Mouse (Mus musculus): ENCODE data around the gene Resp18. TPM values are rescaled to one million over a fixed set of nuclear protein-coding genes. Genes with fewer than 3 reads are reported as not detected.
"Not testable (repeated sequence)": the region's sequence is repeated elsewhere in the genome, so short reads cannot be mapped to it uniquely, and the experiment has no call there.

Gene Resp18
- total RNA-seq, 2 experiments from 2014 or later = not detected

DNA sequence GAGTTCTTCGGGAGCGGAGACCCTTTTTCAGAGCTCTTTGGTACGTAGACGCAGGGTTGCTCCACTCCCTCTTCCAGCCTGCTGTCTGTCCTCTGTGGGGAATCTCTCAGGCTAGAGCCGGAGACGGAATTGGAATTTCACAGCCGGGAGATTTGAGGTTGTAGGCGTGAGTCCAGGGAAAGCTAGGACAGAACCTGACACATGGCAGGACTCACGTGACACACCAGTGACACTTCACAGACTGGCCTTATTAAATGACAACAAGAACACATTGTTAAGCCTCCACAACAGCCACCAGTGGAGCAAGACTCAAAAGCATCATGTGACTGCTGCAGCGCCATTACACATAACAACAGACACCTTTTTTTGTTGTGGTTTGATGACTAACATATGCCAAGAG is 38.6 kb downstream of the Resp18 start:
- ATAC-seq (replicated peaks; ENCODE audit: poor library complexity, severe bottlenecking) = no peak

DNA sequence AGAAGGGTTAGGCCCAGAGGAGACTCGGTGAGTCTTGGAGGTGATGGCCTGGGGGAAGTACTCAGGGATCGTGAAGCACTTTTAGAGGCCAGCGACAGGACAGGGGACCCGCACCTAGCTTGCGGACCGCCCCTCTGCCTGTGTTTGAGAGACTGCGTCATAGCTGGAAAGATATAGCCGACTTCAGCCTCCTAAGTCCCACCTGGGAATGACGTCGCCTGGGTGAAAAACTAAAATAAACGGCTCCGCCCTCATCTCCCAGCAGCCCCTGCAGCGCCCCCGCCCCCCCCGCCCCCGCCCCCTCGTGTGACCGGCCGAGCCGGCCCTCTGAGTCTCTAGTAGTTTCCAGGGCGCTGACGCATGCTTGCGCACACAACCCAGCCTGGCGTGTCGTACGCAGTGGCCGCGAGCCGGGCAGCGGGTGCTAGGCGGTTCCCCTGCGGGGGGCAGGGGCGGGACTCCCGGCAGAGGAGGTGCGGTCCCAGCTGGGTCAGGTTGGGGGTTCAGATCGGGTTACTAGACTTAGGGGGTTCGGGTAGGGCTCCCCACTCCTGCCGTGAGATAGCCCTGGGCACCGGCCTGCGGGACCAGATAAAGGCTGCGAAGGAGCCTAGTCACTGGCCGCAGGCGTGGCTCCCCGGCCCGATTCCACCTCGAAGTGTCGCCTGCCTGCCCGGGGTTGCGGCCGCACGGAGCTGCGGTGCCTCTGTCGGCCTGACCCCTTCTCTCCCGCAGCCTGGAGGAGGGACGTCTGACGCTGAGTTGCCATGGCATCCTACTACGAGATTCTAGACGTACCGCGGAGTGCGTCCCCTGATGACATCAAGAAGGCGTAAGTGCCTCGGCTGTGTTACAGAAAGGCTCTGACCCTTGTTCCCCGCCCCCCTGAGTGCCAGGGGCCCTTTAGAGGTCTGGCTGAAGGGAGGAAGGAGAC is 41.8 kb downstream of the Resp18 start, which contains the start of gene Dnajb2:
TSS of gene Dnajb2 (plus strand) at position 290 of the 934 bp plus-strand sequence.
- peak; percentile 74 for ATAC-seq (replicated peaks; ENCODE audit: poor library complexity, severe bottlenecking)

DNA sequence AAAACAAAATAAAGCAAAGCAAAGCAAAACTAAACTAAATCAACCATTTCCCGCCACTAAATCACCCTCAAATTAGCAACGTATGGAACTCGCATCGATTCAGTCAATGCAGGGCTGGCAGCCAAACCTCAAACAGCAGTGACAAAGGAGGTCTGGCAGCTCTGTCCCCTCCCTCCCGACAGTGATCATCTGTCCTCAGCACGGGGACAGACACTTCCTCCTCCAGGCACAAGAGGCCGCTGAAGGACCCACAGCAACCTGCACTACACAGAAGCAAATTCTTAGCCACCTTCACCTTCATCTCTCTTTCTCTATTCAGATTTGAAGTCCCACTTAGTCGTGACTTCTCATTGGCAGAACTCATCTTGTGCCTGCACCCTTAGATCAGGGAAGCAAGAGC is 43.6 kb downstream of the Resp18 start:
- peak; percentile 69 for ATAC-seq (replicated peaks; ENCODE audit: poor library complexity, severe bottlenecking)

DNA sequence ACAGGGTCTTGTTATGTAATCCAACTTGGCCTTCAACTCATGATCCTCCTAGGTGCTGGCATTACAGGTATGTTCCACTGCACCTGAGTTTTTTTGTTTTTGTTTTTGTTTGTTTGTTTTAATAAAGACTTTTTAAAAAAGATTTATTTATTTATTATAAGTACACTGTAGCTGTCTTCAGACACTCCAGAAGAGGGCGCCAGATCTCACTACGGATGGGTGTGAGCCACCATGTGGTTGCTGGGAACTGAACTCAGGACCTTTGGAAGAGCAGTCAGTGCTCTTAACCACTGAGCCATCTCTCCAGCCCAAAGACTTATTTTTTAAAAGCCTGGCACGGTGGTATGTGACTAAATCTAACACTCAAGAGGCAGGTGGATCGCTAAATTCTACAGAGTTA is 45.7 kb downstream of the Resp18 start:
- not testable (repeated sequence) for ATAC-seq (replicated peaks; ENCODE audit: poor library complexity, severe bottlenecking)

DNA sequence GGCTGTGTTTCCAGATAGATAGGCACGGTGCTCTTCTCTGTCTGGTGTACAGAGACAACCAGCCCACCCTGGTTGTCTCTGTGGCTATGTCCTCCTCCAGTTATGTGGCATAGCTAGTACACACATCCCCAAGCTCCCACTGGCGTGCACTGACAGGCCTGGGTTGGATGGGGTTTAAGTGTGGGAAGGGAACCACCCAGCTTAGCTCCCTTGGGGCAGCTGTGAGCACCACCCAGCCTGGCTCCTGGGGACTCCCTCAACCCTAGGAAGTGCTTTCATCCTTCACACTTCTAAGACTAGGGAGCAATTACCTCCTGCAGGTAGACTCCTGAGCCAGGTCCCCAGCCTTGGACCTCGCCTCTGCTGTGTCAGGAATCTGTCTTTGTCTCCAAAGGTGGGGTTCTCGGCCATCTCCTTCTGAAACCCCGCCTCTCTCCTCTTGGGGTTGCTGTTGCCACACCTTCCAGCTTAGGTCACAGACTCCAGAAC is 46.5 kb downstream of the Resp18 start, which contains the start of gene A630095N17Rik:
TSS of gene A630095N17Rik (minus strand) at position 439 of the 489 bp plus-strand sequence.
- no peak for ATAC-seq (replicated peaks; ENCODE audit: poor library complexity, severe bottlenecking)

DNA sequence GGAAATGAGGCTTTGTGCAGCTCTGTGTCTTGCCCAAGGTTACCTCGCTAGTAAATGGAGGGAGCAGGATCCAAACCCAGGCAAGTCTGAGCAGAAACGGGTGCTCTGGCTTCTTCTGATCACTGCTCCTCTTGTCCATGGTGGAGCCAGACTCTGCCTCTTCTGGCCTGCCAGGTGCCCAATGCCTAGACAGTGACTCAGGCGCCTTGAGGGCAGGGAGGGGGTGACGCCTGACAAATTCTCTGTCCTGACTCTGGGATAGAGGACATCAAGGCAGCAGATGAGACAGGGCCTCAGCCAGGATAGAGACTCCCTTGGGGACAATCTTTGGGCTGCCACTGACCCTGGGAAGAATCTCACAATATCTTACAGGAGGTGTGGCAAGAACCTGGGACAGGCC is 47.0 kb downstream of the Resp18 start:
- no peak for ATAC-seq (replicated peaks; ENCODE audit: poor library complexity, severe bottlenecking)

DNA sequence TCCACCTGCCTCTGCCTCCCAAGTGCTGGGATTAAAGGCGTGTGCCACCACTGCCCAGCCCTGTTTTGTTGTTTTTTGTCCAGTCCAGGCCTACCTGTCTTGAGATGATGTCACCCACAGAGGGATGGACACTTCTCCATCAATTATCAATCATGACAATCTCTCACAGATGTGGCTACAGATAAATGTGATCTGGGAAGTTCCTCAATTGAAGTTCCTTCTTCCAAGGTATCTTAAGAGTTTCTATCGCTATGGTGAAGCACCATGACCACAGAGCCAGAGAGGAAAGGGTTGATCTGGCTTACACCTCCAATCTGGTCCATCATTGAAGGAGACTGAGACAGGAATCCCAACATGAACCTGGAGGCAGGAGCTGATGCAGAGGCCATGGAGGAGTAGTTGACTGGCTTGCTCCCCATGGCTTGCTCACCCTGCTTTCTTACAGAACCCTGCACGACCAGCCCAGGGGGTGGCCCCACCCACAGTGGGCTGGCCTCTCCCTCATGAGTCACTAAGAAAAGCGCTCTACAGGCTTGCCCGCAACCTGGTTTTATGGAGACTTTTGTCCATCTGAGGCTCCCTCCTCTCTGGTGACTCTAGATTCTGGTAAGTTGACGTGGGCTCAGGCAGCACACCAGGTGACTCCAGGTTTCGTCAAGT is 47.8 kb downstream of the Resp18 start:
- ATAC-seq (replicated peaks; ENCODE audit: poor library complexity, severe bottlenecking) = peak; percentile 60

DNA sequence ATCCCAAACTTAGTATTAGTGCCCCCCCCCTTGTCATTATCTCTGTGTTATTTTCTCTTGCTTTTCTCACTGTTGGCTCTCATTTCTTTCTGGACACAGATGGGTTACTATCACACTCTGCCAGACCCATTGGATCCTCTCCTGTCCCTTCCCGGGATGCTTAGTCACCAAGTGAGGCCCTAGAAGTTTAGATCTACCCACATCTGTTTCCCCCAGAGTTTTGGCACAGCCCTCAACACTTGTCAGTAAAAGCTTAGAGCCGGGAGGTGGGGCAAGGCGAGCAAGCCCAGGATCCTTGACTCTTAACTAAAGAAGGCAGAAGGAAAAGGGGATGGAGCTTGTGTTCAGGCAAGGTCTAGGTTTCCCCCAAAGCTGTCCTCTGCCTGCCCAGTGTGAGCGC is 49.1 kb downstream of the Resp18 start:
- ATAC-seq (replicated peaks; ENCODE audit: poor library complexity, severe bottlenecking) = no peak

DNA sequence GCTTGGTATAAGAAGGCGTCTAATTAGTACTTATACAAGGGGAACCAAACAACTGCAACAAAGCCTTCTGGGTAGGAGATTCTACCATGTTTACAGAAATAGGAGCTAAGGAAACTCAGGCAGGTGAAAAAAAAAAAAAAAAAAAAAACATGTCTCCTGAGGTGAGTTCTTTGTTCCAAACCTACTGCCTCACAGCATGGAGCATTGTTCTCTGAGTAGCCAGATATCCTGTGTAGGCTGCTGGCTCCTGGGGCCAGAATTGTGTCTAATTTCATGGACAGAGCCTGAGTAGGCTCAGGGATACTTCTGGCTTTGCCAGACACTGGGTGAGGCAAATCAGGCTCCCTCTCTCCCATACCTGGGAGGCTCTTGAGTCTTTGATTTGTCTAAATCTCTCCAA is 50.6 kb downstream of the Resp18 start:
- ATAC-seq (replicated peaks; ENCODE audit: poor library complexity, severe bottlenecking) = no peak

DNA sequence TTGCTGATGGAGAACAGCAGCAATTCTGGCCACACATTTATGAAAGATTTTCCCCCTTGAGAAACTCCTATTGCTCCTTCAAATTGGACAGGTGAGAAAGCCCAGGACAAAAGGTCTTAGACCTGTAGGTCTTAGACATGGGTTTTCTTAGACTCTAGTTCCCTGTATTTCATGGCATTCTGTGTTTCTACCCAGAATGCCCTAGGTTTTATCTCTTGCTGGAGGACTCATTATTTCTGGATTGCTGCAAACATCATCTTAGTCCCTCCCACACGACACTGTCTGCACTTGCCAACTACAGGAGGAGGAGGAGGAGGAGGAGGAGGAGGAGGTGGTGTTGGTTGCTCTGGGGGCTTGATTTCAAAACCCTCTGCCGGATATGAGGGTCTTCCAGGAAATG is 52.1 kb downstream of the Resp18 start:
- no peak for ATAC-seq (replicated peaks; ENCODE audit: poor library complexity, severe bottlenecking)

DNA sequence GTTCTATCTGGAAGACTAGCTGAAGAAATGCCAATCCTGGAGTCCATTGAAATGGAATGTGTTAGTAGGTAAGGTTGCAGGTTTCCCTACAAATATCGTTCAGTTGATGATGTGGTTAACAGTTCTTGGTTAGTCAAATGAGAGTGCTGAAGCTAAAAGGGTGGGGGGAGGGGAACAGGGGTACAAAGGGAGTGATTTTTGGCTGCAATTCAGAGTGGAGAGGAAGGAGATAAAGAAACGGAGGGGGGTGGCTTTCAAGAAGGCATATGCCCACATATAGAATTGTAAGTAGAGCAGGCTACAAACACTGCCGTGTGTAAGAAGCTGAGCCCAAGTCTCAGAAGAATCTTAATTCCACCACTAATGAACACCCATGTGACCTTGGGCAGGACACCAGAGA is 52.7 kb downstream of the Resp18 start:
- no peak for ATAC-seq (replicated peaks; ENCODE audit: poor library complexity, severe bottlenecking)

DNA sequence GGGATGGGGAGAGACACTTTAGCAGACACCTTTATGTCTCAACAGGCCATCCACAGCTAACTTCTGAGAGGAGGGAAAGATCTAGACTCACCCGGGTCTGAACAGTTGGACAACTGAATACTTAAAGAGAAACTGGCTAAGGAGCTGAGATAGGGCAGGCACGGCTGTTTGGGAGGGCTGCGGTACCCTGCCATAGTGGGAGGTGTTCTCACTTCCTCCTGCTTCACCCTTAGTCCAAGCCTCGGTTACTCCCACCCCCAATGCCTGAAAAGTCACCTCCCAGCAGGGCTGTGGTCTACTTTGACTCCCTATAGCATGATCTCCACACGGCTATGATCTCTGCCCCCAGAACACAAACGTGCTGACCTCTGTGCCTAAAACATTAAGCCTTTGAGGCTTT is 54.7 kb downstream of the Resp18 start:
- peak; percentile 72 for ATAC-seq (replicated peaks; ENCODE audit: poor library complexity, severe bottlenecking)

DNA sequence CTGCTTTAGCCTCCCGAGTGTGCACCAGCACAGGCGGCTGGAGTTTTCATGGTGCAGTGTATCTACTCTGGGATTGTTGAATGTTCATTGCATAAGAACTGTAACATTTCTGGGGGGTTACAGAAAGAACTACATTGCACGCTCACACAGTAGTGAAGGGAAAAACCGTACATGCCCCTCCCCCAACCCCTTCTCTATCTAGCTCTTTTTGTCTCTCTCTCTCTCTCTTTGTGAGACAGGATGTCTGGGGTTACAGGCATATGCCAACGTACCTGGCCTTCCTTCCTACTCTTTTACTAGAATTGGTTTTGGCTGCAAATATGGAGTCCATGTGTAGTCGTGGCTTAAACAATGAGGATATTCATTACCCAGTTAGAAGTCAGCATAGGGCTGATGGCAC is 55.3 kb downstream of the Resp18 start:
- no peak for ATAC-seq (replicated peaks; ENCODE audit: poor library complexity, severe bottlenecking)

Other genes starting within 250 kb of the Resp18 start
- gene Nhej1, start 153.2 kb downstream of the Resp18 start, total RNA-seq (2014; fragmentation: Nextera tagmentation) = 5.2 and 10.1 TPM in 2 replicates
- 5.6 and 13.4 TPM in 2 replicates for gene Nhej1, start 153.2 kb downstream of the Resp18 start, total RNA-seq (2017)
- 1.4 TPM in 1 of 2 replicates, not detected in the other for gene Slc23a3, start 144.5 kb downstream of the Resp18 start, total RNA-seq (2014; fragmentation: Nextera tagmentation)
- not detected in 2 replicates for gene Slc23a3, start 144.5 kb downstream of the Resp18 start, total RNA-seq (2017)
- gene Cnppd1, start 135.7 kb downstream of the Resp18 start, total RNA-seq (2014; fragmentation: Nextera tagmentation) = 31.3 and 33.9 TPM in 2 replicates
- 33.0 and 36.4 TPM in 2 replicates for gene Cnppd1, start 135.7 kb downstream of the Resp18 start, total RNA-seq (2017)
- 38.3 and 68.0 TPM in 2 replicates for gene Retreg2, start 135.6 kb downstream of the Resp18 start, total RNA-seq (2014; fragmentation: Nextera tagmentation)
- 35.5 and 52.0 TPM in 2 replicates for gene Retreg2, start 135.6 kb downstream of the Resp18 start, total RNA-seq (2017)
- gene Zfand2b, start 109.8 kb downstream of the Resp18 start, total RNA-seq (2014; fragmentation: Nextera tagmentation) = 18.4 and 19.0 TPM in 2 replicates
- 9.5 and 18.2 TPM in 2 replicates for gene Zfand2b, start 109.8 kb downstream of the Resp18 start, total RNA-seq (2017)
- gene Abcb6, start 98.0 kb downstream of the Resp18 start, total RNA-seq (2014; fragmentation: Nextera tagmentation) = 8.9 and 10.1 TPM in 2 replicates
- gene Abcb6, start 98.0 kb downstream of the Resp18 start, total RNA-seq (2017) = 7.5 and 8.4 TPM in 2 replicates
- 11.3 and 11.6 TPM in 2 replicates for gene Ankzf1, start 86.3 kb downstream of the Resp18 start, total RNA-seq (2014; fragmentation: Nextera tagmentation)
- 20.0 and 20.9 TPM in 2 replicates for gene Ankzf1, start 86.3 kb downstream of the Resp18 start, total RNA-seq (2017)
- gene Atg9a, start 86.2 kb downstream of the Resp18 start, total RNA-seq (2014; fragmentation: Nextera tagmentation) = 21.5 and 25.7 TPM in 2 replicates
- gene Atg9a, start 86.2 kb downstream of the Resp18 start, total RNA-seq (2017) = 5.1 and 13.4 TPM in 2 replicates
- gene Glb1l, start 67.6 kb downstream of the Resp18 start, total RNA-seq (2014; fragmentation: Nextera tagmentation) = 37.1 and 57.6 TPM in 2 replicates
- gene Glb1l, start 67.6 kb downstream of the Resp18 start, total RNA-seq (2017) = 13.0 and 15.0 TPM in 2 replicates
- 212 and 224 TPM in 2 replicates for gene Stk16, start 67.6 kb downstream of the Resp18 start, total RNA-seq (2014; fragmentation: Nextera tagmentation)
- 152 and 160 TPM in 2 replicates for gene Stk16, start 67.6 kb downstream of the Resp18 start, total RNA-seq (2017)
- 541 and 690 TPM in 2 replicates for gene Tuba4a, start 58.5 kb downstream of the Resp18 start, total RNA-seq (2014; fragmentation: Nextera tagmentation)
- 491 and 534 TPM in 2 replicates for gene Tuba4a, start 58.5 kb downstream of the Resp18 start, total RNA-seq (2017)
- not detected in 2 replicates for gene A630095N17Rik, start 46.3 kb downstream of the Resp18 start, total RNA-seq (2014; fragmentation: Nextera tagmentation)
- gene A630095N17Rik, start 46.3 kb downstream of the Resp18 start, total RNA-seq (2017) = 2.7 TPM in 1 of 2 replicates, not detected in the other
- gene Dnajb2, start 42.0 kb downstream of the Resp18 start, total RNA-seq (2014; fragmentation: Nextera tagmentation) = 0.66 and 4.1 TPM in 2 replicates
- gene Dnajb2, start 42.0 kb downstream of the Resp18 start, total RNA-seq (2017) = 1.5 and 1.6 TPM in 2 replicates
- gene Ptprn, start 13.9 kb downstream of the Resp18 start, total RNA-seq (2014; fragmentation: Nextera tagmentation) = not detected in 2 replicates
- not detected in 2 replicates for gene Ptprn, start 13.9 kb downstream of the Resp18 start, total RNA-seq (2017)
- 35.6 and 44.7 TPM in 2 replicates for gene Dnpep, start 39.6 kb upstream of the Resp18 start, total RNA-seq (2014; fragmentation: Nextera tagmentation)
- gene Dnpep, start 39.6 kb upstream of the Resp18 start, total RNA-seq (2017) = 26.6 and 47.7 TPM in 2 replicates
- not detected in 2 replicates for gene Des, start 81.9 kb upstream of the Resp18 start, total RNA-seq (2014; fragmentation: Nextera tagmentation)
- gene Des, start 81.9 kb upstream of the Resp18 start, total RNA-seq (2017) = not detected in 2 replicates
- gene Speg, start 96.9 kb upstream of the Resp18 start, total RNA-seq (2014; fragmentation: Nextera tagmentation) = not detected in 2 replicates
- 0.05 TPM in 1 of 2 replicates, not detected in the other for gene Speg, start 96.9 kb upstream of the Resp18 start, total RNA-seq (2017)
- 118 and 133 TPM in 2 replicates for gene Gmppa, start 157.5 kb upstream of the Resp18 start, total RNA-seq (2014; fragmentation: Nextera tagmentation)
- 85.1 and 88.3 TPM in 2 replicates for gene Gmppa, start 157.5 kb upstream of the Resp18 start, total RNA-seq (2017)
- gene Asic4, start 172.0 kb upstream of the Resp18 start, total RNA-seq (2014; fragmentation: Nextera tagmentation) = not detected in 2 replicates
- gene Asic4, start 172.0 kb upstream of the Resp18 start, total RNA-seq (2017) = not detected in 2 replicates
- gene Chpf, start 200.9 kb upstream of the Resp18 start, total RNA-seq (2014; fragmentation: Nextera tagmentation) = 2.5 TPM in 1 of 2 replicates, not detected in the other
- 0.62 and 1.0 TPM in 2 replicates for gene Chpf, start 200.9 kb upstream of the Resp18 start, total RNA-seq (2017)
- not detected in 2 replicates for gene Tmem198, start 201.1 kb upstream of the Resp18 start, total RNA-seq (2014; fragmentation: Nextera tagmentation)
- not detected in 2 replicates for gene Tmem198, start 201.1 kb upstream of the Resp18 start, total RNA-seq (2017)
- not detected in 2 replicates for gene Obsl1, start 228.0 kb upstream of the Resp18 start, total RNA-seq (2014; fragmentation: Nextera tagmentation)
- gene Obsl1, start 228.0 kb upstream of the Resp18 start, total RNA-seq (2017) = not detected in 2 replicates
- gene Inha, start 228.7 kb upstream of the Resp18 start, total RNA-seq (2014; fragmentation: Nextera tagmentation) = not detected in 2 replicates
- not detected in 2 replicates for gene Inha, start 228.7 kb upstream of the Resp18 start, total RNA-seq (2017)
- 15.4 and 17.3 TPM in 2 replicates for gene Stk11ip, start 243.1 kb upstream of the Resp18 start, total RNA-seq (2014; fragmentation: Nextera tagmentation)
- 7.9 and 23.2 TPM in 2 replicates for gene Stk11ip, start 243.1 kb upstream of the Resp18 start, total RNA-seq (2017)